In the genomic region with DNA sequence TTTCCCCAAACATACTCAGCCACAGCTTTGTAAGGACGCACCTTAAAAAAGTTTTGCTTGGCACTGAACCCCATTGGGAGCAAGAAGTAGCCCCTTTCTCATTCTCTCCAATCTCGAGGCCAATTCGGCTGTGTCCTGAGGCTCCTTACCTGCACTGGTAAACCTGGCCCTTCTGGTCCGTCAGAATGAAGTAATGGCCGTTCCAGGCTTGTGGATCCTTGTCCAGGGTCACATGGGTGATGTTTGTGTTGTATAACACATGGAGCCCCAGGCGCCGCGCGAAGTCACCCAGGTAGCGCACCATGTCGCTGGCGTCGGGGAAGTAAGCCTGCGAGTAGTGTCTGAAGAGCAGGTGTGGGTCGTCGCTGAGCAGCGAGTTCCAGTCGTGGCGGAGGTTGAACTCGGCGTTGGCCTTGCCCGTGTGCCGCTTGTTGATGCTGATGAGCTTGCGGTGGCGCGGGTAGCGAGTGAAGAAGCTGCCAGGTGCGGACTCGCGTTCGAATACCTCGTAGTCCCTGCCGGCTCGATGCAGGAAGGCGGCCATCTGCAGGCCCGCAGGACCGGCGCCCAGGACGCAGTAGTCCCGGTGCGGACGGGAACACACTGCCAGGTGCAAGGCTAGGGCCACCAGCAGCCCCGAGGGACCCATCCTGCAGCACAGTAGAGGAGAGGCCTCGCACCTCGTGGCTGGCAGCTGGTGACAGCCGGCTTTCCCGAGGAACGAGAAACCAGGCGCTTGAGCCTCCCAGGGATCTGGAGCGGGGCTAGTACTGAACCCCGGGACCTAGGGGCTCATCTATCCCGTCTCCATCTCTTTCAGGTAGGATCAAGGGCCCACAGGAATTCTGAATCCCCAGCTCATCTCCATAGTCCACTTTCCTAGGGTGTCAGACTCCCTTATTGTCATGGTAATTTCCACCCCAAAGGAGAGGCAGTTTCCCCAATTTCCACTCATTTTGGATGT, we compare ENCODE assay signal across 8 mouse cellular contexts. TPM values are rescaled to one million over a fixed set of nuclear protein-coding genes. Genes with fewer than 3 reads are reported as not detected.
DNase-seq lines count a peak whose midpoint lies in the region; ATAC-seq and TF ChIP-seq lines count a peak whose summit lies in the region.

No protein-coding gene starts in this region.

- H3K27ac ChIP-seq in heart, embryonic 14.5 days (replicated peaks in 1 of 2; ENCODE audit: control insufficient read depth in 1 of 2, insufficient read depth in 1 of 2, low read depth in 2 of 2, low read length in 2 of 2): no peak overlapping the region
- H3K27ac ChIP-seq in hindbrain, postnatal 0 days: peak overlapping the region; percentile 32; the same call in 1 of the 2 replicates
- H3K27ac ChIP-seq in testis, adult 2 months (ENCODE audit: control insufficient read depth, insufficient read depth, low read depth, low read length): no peak overlapping the region

- no peak for TF ChIP-seq CTCF in hindbrain, postnatal 0 days (IDR thresholded peaks at IDR 0.05; ENCODE audit: low read depth)
- no peak for TF ChIP-seq CTCF in testis, adult 2 months (IDR thresholded peaks at IDR 0.05; ENCODE audit: control insufficient read depth, insufficient read depth, insufficient replicate concordance, low read depth, low read length)

- H3K9ac ChIP-seq in heart, embryonic 14.5 days (ENCODE audit: low read length): peak overlapping the region; percentile 28; the same call in 1 of the 2 replicates
- peak overlapping the region; percentile 49 for H3K9ac ChIP-seq in hindbrain, postnatal 0 days (replicated peaks; ENCODE audit: low read length)

- no peak for DNase-seq in heart, adult 8-10 months (ENCODE audit: low spot score)
- DNase-seq in Muller cell, postnatal 12 days (ENCODE audit: inconsistent ontology term): peak; percentile 8
- peak; percentile 36 for DNase-seq in embryo, embryonic 10.5 days (ENCODE audit: low spot score)
- DNase-seq in hindbrain, postnatal 0 days (ENCODE audit: low spot score): peak; percentile 34
- DNase-seq in mesoderm, embryonic 11.5 days (ENCODE audit: low read depth, low spot score): peak; percentile 34
- no peak for DNase-seq in urinary bladder, postnatal 4 days (ENCODE audit: low spot score in 2 of 2)

- H3K9me3 ChIP-seq in heart, embryonic 14.5 days (ENCODE audit: control insufficient read depth, low read length): no peaks in the 10 kb centered on the region
- no peaks in the 10 kb centered on the region for H3K9me3 ChIP-seq in hindbrain, postnatal 0 days (ENCODE audit: low read length)

- peaks cover 28% of the 10 kb centered on the region for H3K36me3 ChIP-seq in heart, embryonic 14.5 days (ENCODE audit: control insufficient read depth, insufficient read depth, low read length)
- H3K36me3 ChIP-seq in hindbrain, postnatal 0 days (ENCODE audit: insufficient read depth, low read length): peaks cover 28% of the 10 kb centered on the region
- H3K36me3 ChIP-seq in testis, adult 2 months (ENCODE audit: control insufficient read depth, insufficient read depth, low read length): peaks cover 2% of the 10 kb centered on the region; the same call in 1 of the 2 replicates

- no peak for TF ChIP-seq POLR2A in testis, adult 2 months (IDR thresholded peaks at IDR 0.05; ENCODE audit: control insufficient read depth, low read depth, low read length)

- ATAC-seq in heart, embryonic 14.5 days (ENCODE audit: insufficient number of reproducible peaks, insufficient read depth, low FRiP score, low read depth): no peak
- peak; percentile 50 for ATAC-seq in hindbrain, postnatal 0 days

- peaks cover 19% of the 10 kb centered on the region for H3K27me3 ChIP-seq in heart, embryonic 14.5 days (ENCODE audit: control insufficient read depth, insufficient read depth, low read length)
- no peaks in the 10 kb centered on the region for H3K27me3 ChIP-seq in hindbrain, postnatal 0 days (ENCODE audit: insufficient read depth, low read length)
- no peaks in the 10 kb centered on the region for H3K27me3 ChIP-seq in testis, adult 2 months (ENCODE audit: control insufficient read depth, insufficient read depth, low read length)

- peak overlapping the region; percentile 51 to 57 for H3K4me3 ChIP-seq in heart, embryonic 14.5 days (ENCODE audit: control insufficient read depth in 1 of 2, insufficient read depth in 1 of 2, low read depth in 1 of 2, low read length in 2 of 2)
- H3K4me3 ChIP-seq in hindbrain, postnatal 0 days (ENCODE audit: low read length): peak overlapping the region; percentile 46
- peak overlapping the region; percentile 83 for H3K4me3 ChIP-seq in testis, adult 2 months (ENCODE audit: control insufficient read depth, low read depth, low read length)

- H3K4me2 ChIP-seq in heart, embryonic 14.5 days (ENCODE audit: low read length): peak overlapping the region; percentile 73
- peak overlapping the region; percentile 66 for H3K4me2 ChIP-seq in hindbrain, postnatal 0 days (ENCODE audit: low read depth, low read length)

- peaks cover 12 to 13% of the 10 kb centered on the region in 2 experiments for H3K4me1 ChIP-seq in heart, embryonic 14.5 days (ENCODE audit: control insufficient read depth in 2 of 2, insufficient read depth in 2 of 2, low read length in 2 of 2)
- peaks cover 8% of the 10 kb centered on the region; the same call in 1 of the 2 replicates for H3K4me1 ChIP-seq in hindbrain, postnatal 0 days (ENCODE audit: insufficient read depth, low read length)
- H3K4me1 ChIP-seq in testis, adult 2 months (ENCODE audit: control insufficient read depth, insufficient read depth, low read length): peaks cover 13% of the 10 kb centered on the region

- WGBS in heart, embryonic 14.5 days: 9% methylated on average over 52 of the region's 52 CpGs
- WGBS in hindbrain, postnatal 0 days: 9% methylated on average over 52 of the region's 52 CpGs

RNA-seq across cellular contexts. Expression of a gene that starts 0.8 kb away (rescaled TPM):
- polyA plus RNA-seq in heart, embryonic 14.5 days (2014; fragmentation: Nextera tagmentation; extraction: Ambion mirVana): 0.55 TPM in 2 replicates
- under 1 TPM; 0.27 to 0.53 (median 0.39) TPM for total RNA-seq in heart, adult 8-10 months (2022)
- total RNA-seq in hindbrain, postnatal 0 days (2014; rRNA removed): 26.5 and 38.7 TPM in 2 replicates
- 9.1 and 9.8 TPM in 2 replicates for polyA plus RNA-seq in hindbrain, postnatal 0 days (2015; fragmentation: Nextera tagmentation; extraction: Ambion mirVana)
- 1.0 and 4.0 TPM in 2 replicates for polyA plus RNA-seq in testis, adult 2 months (2012; rRNA removed)

RNA-seq across cellular contexts. Expression of a gene that starts 14.9 kb away (rescaled TPM):
- polyA plus RNA-seq in heart, embryonic 14.5 days (2014; fragmentation: Nextera tagmentation; extraction: Ambion mirVana): 121 and 135 TPM in 2 replicates
- 10 to 100 TPM; 56.3 to 67.2 (median 63.3) TPM for total RNA-seq in heart, adult 8-10 months (2022)
- 121 and 139 TPM in 2 replicates for total RNA-seq in hindbrain, postnatal 0 days (2014; rRNA removed)
- 143 and 155 TPM in 2 replicates for polyA plus RNA-seq in hindbrain, postnatal 0 days (2015; fragmentation: Nextera tagmentation; extraction: Ambion mirVana)
- polyA plus RNA-seq in testis, adult 2 months (2012; rRNA removed): 126 and 139 TPM in 2 replicates

RNA-seq across cellular contexts. Expression of a gene that starts 26.9 kb away (rescaled TPM):
- polyA plus RNA-seq in heart, embryonic 14.5 days (2014; fragmentation: Nextera tagmentation; extraction: Ambion mirVana): 304 and 310 TPM in 2 replicates
- total RNA-seq in heart, adult 8-10 months (2022): 100 to 1,000 TPM; 303 to 339 (median 309) TPM
- 46.4 and 52.5 TPM in 2 replicates for total RNA-seq in hindbrain, postnatal 0 days (2014; rRNA removed)
- polyA plus RNA-seq in hindbrain, postnatal 0 days (2015; fragmentation: Nextera tagmentation; extraction: Ambion mirVana): 212 and 215 TPM in 2 replicates
- polyA plus RNA-seq in testis, adult 2 months (2012; rRNA removed): 133 and 144 TPM in 2 replicates

Comparison
In these comparisons a context has a peak if more than half of its experiments do, and no peak if none do; other contexts are left out.
1. DNase-seq: peak in Muller cell, postnatal 12 days (single experiment), embryo, embryonic 10.5 days (single experiment), hindbrain, postnatal 0 days (single experiment) and mesoderm, embryonic 11.5 days (single experiment); none in heart, adult 8-10 months (single experiment) and urinary bladder, postnatal 4 days (0 of 2).
2. Peak in every context shown above with its lines, with median percentiles within 50 percentile points of each other: H3K4me3 ChIP-seq.